Comparison of ENCODE assay signal across 22 mouse cellular contexts in genomic region chr1:92132181-92132580, GRCm38 (mm10).
DNase-seq lines count a peak whose midpoint lies in the region; ATAC-seq and TF ChIP-seq lines count a peak whose summit lies in the region.
"Had no signal": no experiment of that assay in that cellular context is flagged by ENCODE, and none has a peak within 500 bp of the region (broad histone marks: within the 10 kb centered on the region; RNA-seq: fewer than 3 reads in every experiment).

No protein-coding gene starts in this region.

- no peak for DNase-seq in gastrocnemius, adult 2 months
- DNase-seq in gastrocnemius, adult 8-10 months (ENCODE audit: low spot score in 2 of 2): no peak
- peak; percentile 66 for DNase-seq in kidney, adult 2 months
- peak; percentile 24 for DNase-seq in kidney, postnatal 14 days
- DNase-seq in kidney, postnatal 25 days: no peak
- DNase-seq: adrenal gland, adult 8-10 months; adrenal gland, postnatal 36 days; B cell, adult 2 months; cerebellum, adult 11-12 months; cerebellum, adult 2 months; cerebellum, adult 9-10 months; cerebellum, postnatal 25 days had no signal

- peaks cover 13% of the 10 kb centered on the region; the same call in 1 of the 2 replicates for H3K4me1 ChIP-seq in kidney, adult 2 months (ENCODE audit: control insufficient read depth, insufficient read depth, low read length)
- H3K4me1 ChIP-seq in kidney, embryonic 15.5 days: peaks cover 20% of the 10 kb centered on the region

- no peak for TF ChIP-seq POLR2A in kidney, adult 2 months (IDR thresholded peaks at IDR 0.05; ENCODE audit: low read depth, low read length)

- no peak for TF ChIP-seq CTCF in gastrocnemius, adult 2 months (IDR thresholded peaks at IDR 0.05)
- no peak for TF ChIP-seq CTCF in kidney, adult 2 months (conservative IDR thresholded peaks at IDR 0.05; ENCODE audit: insufficient read depth, insufficient read length, low read depth, low read length)

- no peaks in the 10 kb centered on the region for H3K27me3 ChIP-seq in kidney, adult 2 months (replicated peaks; ENCODE audit: control insufficient read depth, insufficient read depth, low read length)
- H3K27me3 ChIP-seq in kidney, embryonic 15.5 days: no peaks in the 10 kb centered on the region
- H3K27me3 ChIP-seq: CH12.LX; embryonic facial prominence, embryonic 12.5 days; forebrain, embryonic 13.5 days; forebrain, embryonic 15.5 days; Patski had no signal

- no peak overlapping the region for H3K9ac ChIP-seq in kidney, embryonic 15.5 days
- H3K9ac ChIP-seq: embryonic facial prominence, embryonic 12.5 days; forebrain, embryonic 13.5 days; forebrain, embryonic 15.5 days had no signal

- intact Hi-C loops in gastrocnemius, adult 2 months (cut with DNase I): no loop called here

- no peak overlapping the region for H3K4me3 ChIP-seq in gastrocnemius, adult 2 months
- no peak overlapping the region for H3K4me3 ChIP-seq in kidney, adult 2 months (ENCODE audit: insufficient read depth, low read depth, low read length)
- no peak overlapping the region for H3K4me3 ChIP-seq in kidney, embryonic 15.5 days (replicated peaks)
- H3K4me3 ChIP-seq: embryonic facial prominence, embryonic 10.5 days; embryonic facial prominence, embryonic 12.5 days; forebrain, embryonic 13.5 days; forebrain, embryonic 15.5 days had no signal

- peak overlapping the region; percentile 9; the same call in 1 of the 2 replicates for H3K27ac ChIP-seq in gastrocnemius, adult 2 months
- no peak overlapping the region for H3K27ac ChIP-seq in kidney, adult 2 months (ENCODE audit: insufficient read depth, low read depth, low read length)
- H3K27ac ChIP-seq in kidney, embryonic 15.5 days: no peak overlapping the region
- H3K27ac ChIP-seq: embryonic facial prominence, embryonic 10.5 days; embryonic facial prominence, embryonic 12.5 days; forebrain, embryonic 13.5 days; forebrain, embryonic 15.5 days had no signal

- no peak for ATAC-seq in kidney, embryonic 15.5 days (replicated peaks; ENCODE audit: low FRiP score)
- ATAC-seq: activated CD4-positive, CD25-positive, alpha-beta regulatory T cell, adult 4 months; CD4-positive, CD25-positive, alpha-beta regulatory T cell, adult 4 months; forebrain, embryonic 13.5 days; forebrain, embryonic 15.5 days; Patski had no signal

- no peaks in the 10 kb centered on the region for H3K9me3 ChIP-seq in kidney, embryonic 15.5 days (replicated peaks)
- H3K9me3 ChIP-seq: embryonic facial prominence, embryonic 10.5 days; embryonic facial prominence, embryonic 12.5 days; forebrain, embryonic 13.5 days; forebrain, embryonic 15.5 days; G1E had no signal

- no peaks in the 10 kb centered on the region for H3K36me3 ChIP-seq in kidney, adult 2 months (ENCODE audit: control insufficient read depth, insufficient read depth, low read length)
- H3K36me3 ChIP-seq in kidney, embryonic 15.5 days: no peaks in the 10 kb centered on the region
- H3K36me3 ChIP-seq: embryonic facial prominence, embryonic 12.5 days; forebrain, embryonic 15.5 days had no signal

- H3K4me2 ChIP-seq in kidney, embryonic 15.5 days: no peak overlapping the region
- H3K4me2 ChIP-seq: embryonic facial prominence, embryonic 12.5 days; forebrain, embryonic 13.5 days; forebrain, embryonic 15.5 days had no signal

- 57% methylated on average over 2 of the region's 2 CpGs for WGBS in kidney, adult 2 months
- WGBS in kidney, embryonic 15.5 days: 29% methylated on average over 2 of the region's 2 CpGs

Comparison
In these comparisons a context has a peak if more than half of its experiments do, and no peak if none do; other contexts are left out.
1. DNase-seq: peak in kidney, adult 2 months (single experiment) and kidney, postnatal 14 days (single experiment); none in gastrocnemius, adult 2 months (single experiment), gastrocnemius, adult 8-10 months (0 of 2) and kidney, postnatal 25 days (0 of 2).